Mouse (Mus musculus): ENCODE measurements around the gene Dnajb2. TPM values are rescaled to one million over a fixed set of nuclear protein-coding genes. Genes with fewer than 3 reads are reported as not detected.

Gene Dnajb2
- total and polyA plus RNA-seq, 3 experiments: 6.8 to 15.2 (median 13.8) TPM

GRCm38 (mm10) chr1:75211141-75211708 is 25.0 kb upstream of the Dnajb2 start:
- in situ Hi-C loops (cut with MboI; ENCODE audit: low pct_ligation_motif_present, low pct_unique_long_range_greater_than_20kb, low sequenced_read_pairs): no loop called here
- peaks cover 21% of the 10 kb centered on the region for H3K79me2 ChIP-seq (replicated peaks; ENCODE audit: control insufficient read depth, extremely low read depth, insufficient read depth, poor library complexity, severe bottlenecking)
- peaks cover 16 to 71% of the 10 kb centered on the region in 2 experiments for H3K4me1 ChIP-seq (ENCODE audit: control insufficient read depth in 1 of 2, insufficient read depth in 2 of 2)

DNA sequence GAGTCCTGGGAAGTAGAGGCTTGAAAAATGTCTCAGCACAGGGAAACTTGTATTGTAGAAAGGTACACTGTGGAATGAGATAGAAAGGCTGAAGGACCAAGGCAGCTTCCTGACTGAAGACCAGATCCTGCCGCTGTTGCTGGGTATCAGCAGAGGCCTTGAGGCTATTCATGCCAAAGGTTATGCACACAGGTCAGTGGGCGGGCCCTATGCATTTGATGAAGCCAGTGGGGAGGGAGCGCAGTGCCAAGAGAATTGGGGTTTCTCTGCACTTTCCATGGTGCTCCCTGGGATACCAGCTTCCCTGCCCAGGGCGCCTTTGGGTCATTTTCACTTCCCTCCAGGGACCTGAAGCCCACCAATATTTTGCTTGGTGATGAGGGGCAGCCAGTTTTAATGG is 23.7 kb upstream of the Dnajb2 start:
- Histone ChIP-seq H3K79me2 (replicated peaks; ENCODE audit: control insufficient read depth, extremely low read depth, insufficient read depth, poor library complexity, severe bottlenecking) (peaks cover 34% of the 10 kb centered on the region), H3K4me2 (ENCODE audit: insufficient read depth, low read depth, poor library complexity, severe bottlenecking) (no peak overlapping the region), H3K9ac (ENCODE audit: insufficient read depth, low read depth) (no peak overlapping the region), H3K27me3 (replicated peaks) (no peaks in the 10 kb centered on the region), H3K4me1 (ENCODE audit: control insufficient read depth in 1 of 2, insufficient read depth in 2 of 2) (peaks cover 23 to 79% of the 10 kb centered on the region in 2 experiments), H3K27ac (ENCODE audit: insufficient read depth, low read depth) (no peak overlapping the region), H3K9me3 (replicated peaks; ENCODE audit: low read length) (no peaks in the 10 kb centered on the region), H3K4me3 (replicated peaks in 1 of 3; ENCODE audit: low read depth in 2 of 3, low read length in 2 of 3, poor library complexity in 1 of 3) (no peak overlapping the region), H3K36me3 (replicated peaks in 1 of 2; ENCODE audit: control insufficient read depth in 1 of 2, insufficient read depth in 1 of 2, low read length in 1 of 2) (peaks cover 47 to 62% of the 10 kb centered on the region in 2 experiments)
- in situ Hi-C loops (cut with MboI; ENCODE audit: low pct_ligation_motif_present, low pct_unique_long_range_greater_than_20kb, low sequenced_read_pairs) (no loop called here), dilution Hi-C loops (cut with MboI; ENCODE audit: extremely low pct_ligation_motif_present, extremely low pct_unique_long_range_greater_than_20kb, low sequenced_read_pairs) (no loop called here)
- TF ChIP-seq MEF2A (IDR thresholded peaks at IDR 0.05; ENCODE audit: borderline replicate concordance, low read depth, low read length) (no peak), TCF12 (IDR thresholded peaks at IDR 0.05; ENCODE audit: low read depth, low read length) (no peak), ETS1 (conservative IDR thresholded peaks at IDR 0.05; ENCODE audit: low read depth, low read length) (no peak), ELF1 (IDR thresholded peaks at IDR 0.05; ENCODE audit: low read depth, low read length) (no peak), ZNF384 (IDR thresholded peaks at IDR 0.05; ENCODE audit: low read depth, low read length) (no peak), MAFK (IDR thresholded peaks at IDR 0.05; ENCODE audit: insufficient replicate concordance, low read length) (no peak), HCFC1 (IDR thresholded peaks at IDR 0.05; ENCODE audit: low read depth, low read length) (no peak), SMC3 (IDR thresholded peaks at IDR 0.05; ENCODE audit: low read depth, low read length) (no peak), CHD2 (IDR thresholded peaks at IDR 0.05; ENCODE audit: low read length) (no peak), MAZ (IDR thresholded peaks at IDR 0.05; ENCODE audit: low read depth, low read length) (no peak)
- no peak for DNase-seq (ENCODE audit: extremely low read depth)

More at GRCm38 (mm10) chr1:75211141-75211708, 25.0 kb upstream of the Dnajb2 start:
- Histone ChIP-seq H3K27ac (ENCODE audit: insufficient read depth, low read depth) (no peak overlapping the region), H3K9ac (ENCODE audit: insufficient read depth, low read depth) (peak overlapping the region; percentile 93), H3K4me2 (ENCODE audit: insufficient read depth, low read depth, poor library complexity, severe bottlenecking) (peak overlapping the region; percentile 72; the same call in 1 of the 2 replicates), H3K36me3 (replicated peaks in 1 of 2; ENCODE audit: control insufficient read depth in 1 of 2, insufficient read depth in 1 of 2, low read length in 1 of 2) (peaks cover 41 to 51% of the 10 kb centered on the region in 2 experiments), H3K4me3 (replicated peaks in 1 of 3; ENCODE audit: low read depth in 2 of 3, low read length in 2 of 3, poor library complexity in 1 of 3) (peak overlapping the region; percentile 83 to 96 (median 91)), H3K27me3 (replicated peaks) (no peaks in the 10 kb centered on the region), H3K9me3 (replicated peaks; ENCODE audit: low read length) (no peaks in the 10 kb centered on the region)
- no peak for TF ChIP-seq TCF12 (IDR thresholded peaks at IDR 0.05; ENCODE audit: low read depth, low read length)
- no peak for TF ChIP-seq CHD2 (IDR thresholded peaks at IDR 0.05; ENCODE audit: low read length)
- TF ChIP-seq MXI1 (IDR thresholded peaks at IDR 0.05; ENCODE audit: low read depth, low read length): no peak
- TF ChIP-seq IRF4 (IDR thresholded peaks at IDR 0.05; ENCODE audit: low read depth, low read length): no peak
- no peak for TF ChIP-seq JUND (conservative IDR thresholded peaks at IDR 0.05; ENCODE audit: low read depth, low read length)
- no peak for TF ChIP-seq MAFK (IDR thresholded peaks at IDR 0.05; ENCODE audit: insufficient replicate concordance, low read length)
- DNase-seq (ENCODE audit: extremely low read depth): no peak
- dilution Hi-C loops (cut with MboI; ENCODE audit: extremely low pct_ligation_motif_present, extremely low pct_unique_long_range_greater_than_20kb, low sequenced_read_pairs): no loop called here

All from CH12.LX (cell line).